Comparison of ENCODE assay signal across 29 mouse cellular contexts in the genomic region with DNA sequence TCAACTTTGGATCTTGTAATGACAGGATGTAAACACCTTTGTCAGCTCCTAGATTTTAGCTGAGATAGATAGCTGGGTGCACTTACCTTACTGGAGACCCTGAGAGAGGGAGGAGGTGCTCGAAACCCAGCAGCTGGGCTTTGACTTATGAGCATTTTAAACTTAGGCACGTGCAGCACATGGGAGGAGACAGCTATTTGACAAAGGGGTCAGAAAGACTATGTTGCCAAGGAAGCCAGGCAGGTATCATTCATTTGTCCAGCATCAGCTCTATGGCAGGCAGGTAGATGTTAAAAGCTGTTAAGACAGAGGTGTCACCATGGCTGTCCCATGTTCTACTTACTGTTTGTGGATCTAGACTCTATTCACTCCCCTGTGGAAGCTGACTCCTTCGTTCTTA.
"Had no signal": no experiment of that assay in that cellular context is flagged by ENCODE, and none has a peak within 500 bp of the region (broad histone marks: within the 10 kb centered on the region; RNA-seq: fewer than 3 reads in every experiment).

No protein-coding gene starts in this region.

- H3K4me2 ChIP-seq: limb, embryonic 12.5 days; limb, embryonic 13.5 days; limb, embryonic 15.5 days; liver, embryonic 11.5 days; liver, embryonic 12.5 days; liver, embryonic 13.5 days; liver, embryonic 15.5 days; lung, embryonic 14.5 days; lung, embryonic 15.5 days; midbrain, embryonic 11.5 days; midbrain, embryonic 12.5 days; midbrain, embryonic 13.5 days; midbrain, embryonic 15.5 days had no signal

- DNase-seq: left cerebral cortex, postnatal 4 days; liver; liver, embryonic 13.5 days; liver, postnatal 0 days; lung, adult 18-20 months; lung, adult 2 months; lung, embryonic 14.5 days; lung, postnatal 10 days; lung, postnatal 14 days; lung, postnatal 36 days; lung, postnatal 4 days; midbrain, embryonic 14.5 days had no signal

- H3K9ac ChIP-seq: limb, embryonic 12.5 days; limb, embryonic 13.5 days; limb, embryonic 15.5 days; liver, embryonic 12.5 days; liver, embryonic 13.5 days; liver, embryonic 14.5 days; liver, embryonic 15.5 days; liver, postnatal 0 days; lung, embryonic 14.5 days; lung, embryonic 15.5 days; midbrain, embryonic 12.5 days; midbrain, embryonic 13.5 days; midbrain, embryonic 15.5 days had no signal

- H3K4me3 ChIP-seq: limb, embryonic 10.5 days; limb, embryonic 12.5 days; limb, embryonic 13.5 days; limb, embryonic 15.5 days; liver, embryonic 12.5 days; liver, embryonic 13.5 days; liver, embryonic 15.5 days; lung, embryonic 15.5 days; megakaryocyte, embryonic 14.5 days; midbrain, embryonic 10.5 days; midbrain, embryonic 12.5 days; midbrain, embryonic 13.5 days; midbrain, embryonic 15.5 days; myocyte had no signal

- H3K27ac ChIP-seq: limb, embryonic 10.5 days; limb, embryonic 12.5 days; limb, embryonic 13.5 days; limb, embryonic 15.5 days; liver, embryonic 12.5 days; liver, embryonic 13.5 days; liver, embryonic 14.5 days; liver, embryonic 15.5 days; lung, embryonic 15.5 days; macrophage; midbrain, embryonic 10.5 days; midbrain, embryonic 12.5 days; midbrain, embryonic 13.5 days; midbrain, embryonic 15.5 days had no signal

- H3K4me1 ChIP-seq: limb, embryonic 15.5 days; liver, embryonic 12.5 days; liver, embryonic 13.5 days; liver, embryonic 15.5 days; lung, embryonic 15.5 days; megakaryocyte, embryonic 14.5 days; midbrain, embryonic 10.5 days; midbrain, embryonic 12.5 days; midbrain, embryonic 13.5 days; midbrain, embryonic 15.5 days had no signal

- H3K9me3 ChIP-seq: limb, embryonic 10.5 days; limb, embryonic 12.5 days; limb, embryonic 13.5 days; limb, embryonic 15.5 days; liver, embryonic 12.5 days; liver, embryonic 13.5 days; liver, embryonic 15.5 days; lung, embryonic 15.5 days; megakaryocyte, embryonic 14.5 days; midbrain, embryonic 10.5 days; midbrain, embryonic 12.5 days; midbrain, embryonic 13.5 days; midbrain, embryonic 15.5 days had no signal

- H3K27me3 ChIP-seq: limb, embryonic 12.5 days; limb, embryonic 13.5 days; limb, embryonic 15.5 days; liver, embryonic 12.5 days; liver, embryonic 13.5 days; liver, embryonic 15.5 days; lung, embryonic 15.5 days; midbrain, embryonic 12.5 days; midbrain, embryonic 13.5 days; midbrain, embryonic 15.5 days had no signal

- H3K36me3 ChIP-seq: limb, embryonic 10.5 days; limb, embryonic 12.5 days; limb, embryonic 13.5 days; limb, embryonic 15.5 days; liver, embryonic 12.5 days; liver, embryonic 13.5 days; liver, embryonic 15.5 days; lung, embryonic 15.5 days; midbrain, embryonic 10.5 days; midbrain, embryonic 12.5 days; midbrain, embryonic 13.5 days; midbrain, embryonic 15.5 days had no signal
